Mouse (Mus musculus) cerebellum, adult 18-20 months (tissue): ENCODE measurements around the gene Mier2.

ENCODE experiments used
- DNase-seq, 2 experiments: peaks; one replicate each; pipeline ENCODE4 v3.0.0; 2021

The Mier2 gene

GRCm38 (mm10) chr10:79538323-79538722 is 16.7 kb downstream of the Mier2 start:
- no peak for DNase-seq

GRCm38 (mm10) chr10:79537781-79538180 is 17.2 kb downstream of the Mier2 start:
- no peak for DNase-seq

- DNase-seq = no peak
These were observed 17.7 kb downstream of the Mier2 start for GRCm38 (mm10) chr10:79537271-79537670.

GRCm38 (mm10) chr10:79536461-79537080 is 18.4 kb downstream of the Mier2 start:
- DNase-seq = no peak

- no peak for DNase-seq
These were observed 19.6 kb downstream of the Mier2 start for GRCm38 (mm10) chr10:79535431-79535830.

GRCm38 (mm10) chr10:79534426-79534825 is 20.6 kb downstream of the Mier2 start:
- no peak for DNase-seq

- DNase-seq = peak; percentile 70 to 79
These were observed 21.7 kb downstream of the Mier2 start, which contains the start of gene Plpp2 for GRCm38 (mm10) chr10:79533126-79533911. Gene Plpp2, minus strand, starts transcription at chr10:79533796.

GRCm38 (mm10) chr10:79532678-79533077 is 22.3 kb downstream of the Mier2 start:
- no peak for DNase-seq

GRCm38 (mm10) chr10:79531593-79531992 is 23.4 kb downstream of the Mier2 start:
- DNase-seq = no peak

GRCm38 (mm10) chr10:79530721-79531120 is 24.3 kb downstream of the Mier2 start:
- no peak for DNase-seq

- DNase-seq = no peak
These were observed 24.8 kb downstream of the Mier2 start for GRCm38 (mm10) chr10:79530241-79530640.

GRCm38 (mm10) chr10:79528081-79528480 is 26.9 kb downstream of the Mier2 start:
- DNase-seq = no peak

GRCm38 (mm10) chr10:79527453-79527845 is 27.6 kb downstream of the Mier2 start:
- no peak for DNase-seq

GRCm38 (mm10) chr10:79526661-79527452 is 28.1 kb downstream of the Mier2 start:
- no peak for DNase-seq

- DNase-seq = peak in 1 of 2 experiments; percentile 37
These were observed 29.3 kb downstream of the Mier2 start for GRCm38 (mm10) chr10:79525456-79526325.

GRCm38 (mm10) chr10:79524433-79524832 is 30.6 kb downstream of the Mier2 start:
- DNase-seq = no peak

GRCm38 (mm10) chr10:79506709-79507108 is 48.3 kb downstream of the Mier2 start:
- no peak for DNase-seq

- no peak for DNase-seq
These were observed 52.0 kb downstream of the Mier2 start for GRCm38 (mm10) chr10:79502830-79503644.

- no peak for DNase-seq
These were observed 58.2 kb downstream of the Mier2 start for GRCm38 (mm10) chr10:79496701-79497288.

- DNase-seq = no peak
These were observed 59.1 kb downstream of the Mier2 start for GRCm38 (mm10) chr10:79495886-79496285.
